In genomic region chr11:72207834-72208377, GRCm38 (mm10) we compare ENCODE assay signal across 8 mouse cellular contexts. TPM values are rescaled to one million over a fixed set of nuclear protein-coding genes. Genes with fewer than 3 reads are reported as not detected.
DNase-seq lines count a peak whose midpoint lies in the region; ATAC-seq and TF ChIP-seq lines count a peak whose summit lies in the region.

No protein-coding gene starts in this region.

- H3K4me3 ChIP-seq in heart, embryonic 10.5 days, result peak overlapping the region; percentile 92
- H3K4me3 ChIP-seq in bone marrow macrophage, adult 2 months (ENCODE audit: insufficient read depth, low read length), result peak overlapping the region; percentile 92
- H3K4me3 ChIP-seq in intestine, embryonic 16.5 days (ENCODE audit: low read length), result peak overlapping the region; percentile 89
- H3K4me3 ChIP-seq in midbrain, embryonic 12.5 days, result peak overlapping the region; percentile 91

- intact Hi-C loops in heart, postnatal 14 days (cut with DNase I), result loop anchor here (5.0 kb wide), 1 partner anchor 156 kb away; no protein-coding TSS in a partner anchor

- H3K9me3 ChIP-seq in heart, embryonic 10.5 days, result no peaks in the 10 kb centered on the region
- no peaks in the 10 kb centered on the region for H3K9me3 ChIP-seq in intestine, embryonic 16.5 days (ENCODE audit: control insufficient read depth, low read length)
- H3K9me3 ChIP-seq in midbrain, embryonic 12.5 days, result no peaks in the 10 kb centered on the region

- H3K4me1 ChIP-seq in heart, embryonic 10.5 days, result peaks cover 24% of the 10 kb centered on the region
- H3K4me1 ChIP-seq in bone marrow macrophage, adult 2 months (ENCODE audit: control insufficient read depth, insufficient read depth, low read length), result peaks cover 10% of the 10 kb centered on the region
- H3K4me1 ChIP-seq in intestine, embryonic 16.5 days (ENCODE audit: control insufficient read depth, insufficient read depth, low read length), result peaks cover 12% of the 10 kb centered on the region
- H3K4me1 ChIP-seq in midbrain, embryonic 12.5 days, result peaks cover 40% of the 10 kb centered on the region

- H3K36me3 ChIP-seq in heart, embryonic 10.5 days, result peaks cover 35% of the 10 kb centered on the region
- H3K36me3 ChIP-seq in intestine, embryonic 16.5 days (ENCODE audit: control insufficient read depth, insufficient read depth, low read length), result peaks cover 9% of the 10 kb centered on the region; the same call in 1 of the 2 replicates
- H3K36me3 ChIP-seq in midbrain, embryonic 12.5 days, result peaks cover 31% of the 10 kb centered on the region

- peak overlapping the region; percentile 93 for H3K4me2 ChIP-seq in intestine, embryonic 16.5 days (ENCODE audit: low read depth, low read length)
- H3K4me2 ChIP-seq in midbrain, embryonic 12.5 days (replicated peaks), result peak overlapping the region; percentile 92

- peak; percentile 27 for ATAC-seq in intestine, embryonic 16.5 days
- ATAC-seq in midbrain, embryonic 12.5 days (ENCODE audit: low FRiP score, low read depth), result no peak

- TF ChIP-seq POLR2A in bone marrow macrophage, adult 2 months (IDR thresholded peaks at IDR 0.05; ENCODE audit: borderline replicate concordance, low read depth, low read length), result no peak

- TF ChIP-seq CTCF in bone marrow macrophage, adult 2 months (IDR thresholded peaks at IDR 0.05; ENCODE audit: low read depth, low read length), result no peak

- H3K9ac ChIP-seq in intestine, embryonic 16.5 days (ENCODE audit: low read depth, low read length), result peak overlapping the region; percentile 78
- peak overlapping the region; percentile 89 for H3K9ac ChIP-seq in midbrain, embryonic 12.5 days (replicated peaks)

- no peak for DNase-seq in heart, embryonic 10.5 days (ENCODE audit: low spot score)
- DNase-seq in heart, postnatal 14 days, result no peak
- DNase-seq in frontal cortex, adult 2 months (ENCODE audit: extremely low spot score in 1 of 2, low spot score in 1 of 2), result no peak
- no peak for DNase-seq in thymus, postnatal 10 days (ENCODE audit: low spot score in 2 of 2)
- DNase-seq in cerebellum, adult 9-10 months, result no peak

- no peaks in the 10 kb centered on the region for H3K27me3 ChIP-seq in heart, embryonic 10.5 days (ENCODE audit: insufficient read depth, poor library complexity, severe bottlenecking)
- H3K27me3 ChIP-seq in intestine, embryonic 16.5 days (replicated peaks; ENCODE audit: control insufficient read depth, insufficient read depth, low read length), result no peaks in the 10 kb centered on the region
- no peaks in the 10 kb centered on the region for H3K27me3 ChIP-seq in midbrain, embryonic 12.5 days

- 16% methylated on average over 17 of the region's 17 CpGs for WGBS in heart, embryonic 10.5 days
- WGBS in intestine, embryonic 16.5 days, result 9% methylated on average over 17 of the region's 17 CpGs
- WGBS in midbrain, embryonic 12.5 days, result 22% methylated on average over 17 of the region's 17 CpGs

- H3K27ac ChIP-seq in heart, embryonic 10.5 days, result peak overlapping the region; percentile 89
- H3K27ac ChIP-seq in bone marrow macrophage, adult 2 months (ENCODE audit: insufficient read depth, low read depth, low read length), result no peak overlapping the region
- peak overlapping the region; percentile 71 for H3K27ac ChIP-seq in intestine, embryonic 16.5 days (ENCODE audit: low read length)
- H3K27ac ChIP-seq in midbrain, embryonic 12.5 days (replicated peaks), result peak overlapping the region; percentile 66

RNA-seq across cellular contexts. Expression of gene Txndc17, which starts 0.6 kb away (rescaled TPM):
- 161 and 183 TPM in 2 replicates for polyA plus RNA-seq in heart, embryonic 10.5 days (2016; fragmentation: Nextera tagmentation; extraction: Ambion mirVana)
- total RNA-seq in heart, postnatal 14 days (2021), result 10 to 100 TPM; 40.3 to 43.6 TPM
- polyA plus RNA-seq in bone marrow macrophage, adult 2 months (2012; ENCODE audit: insufficient read depth, insufficient read length, missing spikeins), result 165 and 168 TPM in 2 replicates
- polyA plus RNA-seq in intestine, embryonic 16.5 days (2015; fragmentation: Nextera tagmentation; extraction: Ambion mirVana), result 423 and 443 TPM in 2 replicates
- 154 and 162 TPM in 2 replicates for polyA plus RNA-seq in midbrain, embryonic 12.5 days (2016; fragmentation: Nextera tagmentation; extraction: Ambion mirVana)
- 64.0 and 64.6 TPM in 2 replicates for polyA plus RNA-seq in frontal cortex, adult 2 months (2012; rRNA removed)

RNA-seq across cellular contexts. Expression of gene 4933427D14Rik, which starts 0.6 kb away (rescaled TPM):
- 7.1 and 9.4 TPM in 2 replicates for polyA plus RNA-seq in heart, embryonic 10.5 days (2016; fragmentation: Nextera tagmentation; extraction: Ambion mirVana)
- total RNA-seq in heart, postnatal 14 days (2021), result 1 to 10 TPM; 4.7 to 5.2 TPM
- 5.8 and 7.1 TPM in 2 replicates for polyA plus RNA-seq in bone marrow macrophage, adult 2 months (2012; ENCODE audit: insufficient read depth, insufficient read length, missing spikeins)
- 7.9 and 9.5 TPM in 2 replicates for polyA plus RNA-seq in intestine, embryonic 16.5 days (2015; fragmentation: Nextera tagmentation; extraction: Ambion mirVana)
- polyA plus RNA-seq in midbrain, embryonic 12.5 days (2016; fragmentation: Nextera tagmentation; extraction: Ambion mirVana), result 29.2 and 30.1 TPM in 2 replicates
- 33.4 and 34.1 TPM in 2 replicates for polyA plus RNA-seq in frontal cortex, adult 2 months (2012; rRNA removed)

RNA-seq across cellular contexts. Expression of gene Gm43951, which starts 1.3 kb away (rescaled TPM):
- polyA plus RNA-seq in heart, embryonic 10.5 days (2016; fragmentation: Nextera tagmentation; extraction: Ambion mirVana), result 0.10 and 0.24 TPM in 2 replicates
- total RNA-seq in heart, postnatal 14 days (2021), result under 1 TPM; 0.41 to 0.74 TPM
- 0.31 and 1.0 TPM in 2 replicates for polyA plus RNA-seq in bone marrow macrophage, adult 2 months (2012; ENCODE audit: insufficient read depth, insufficient read length, missing spikeins)
- 0.06 and 0.16 TPM in 2 replicates for polyA plus RNA-seq in intestine, embryonic 16.5 days (2015; fragmentation: Nextera tagmentation; extraction: Ambion mirVana)
- polyA plus RNA-seq in midbrain, embryonic 12.5 days (2016; fragmentation: Nextera tagmentation; extraction: Ambion mirVana), result 0.85 and 0.97 TPM in 2 replicates
- polyA plus RNA-seq in frontal cortex, adult 2 months (2012; rRNA removed), result 8.0 and 8.1 TPM in 2 replicates

RNA-seq across cellular contexts. Expression of gene Med31, which starts 7.5 kb away (rescaled TPM):
- polyA plus RNA-seq in heart, embryonic 10.5 days (2016; fragmentation: Nextera tagmentation; extraction: Ambion mirVana), result 26.9 and 36.9 TPM in 2 replicates
- total RNA-seq in heart, postnatal 14 days (2021), result 10 to 100 TPM in 1 of 2 experiments, 1 to 10 TPM in 1; 9.1 to 11.9 TPM
- 10.0 and 11.0 TPM in 2 replicates for polyA plus RNA-seq in bone marrow macrophage, adult 2 months (2012; ENCODE audit: insufficient read depth, insufficient read length, missing spikeins)
- polyA plus RNA-seq in intestine, embryonic 16.5 days (2015; fragmentation: Nextera tagmentation; extraction: Ambion mirVana), result 27.6 and 30.4 TPM in 2 replicates
- polyA plus RNA-seq in midbrain, embryonic 12.5 days (2016; fragmentation: Nextera tagmentation; extraction: Ambion mirVana), result 53.7 and 58.6 TPM in 2 replicates
- 27.1 and 28.9 TPM in 2 replicates for polyA plus RNA-seq in frontal cortex, adult 2 months (2012; rRNA removed)

RNA-seq across cellular contexts. Expression of gene Slc13a5, which starts 59.1 kb away (rescaled TPM):
- 0.18 and 0.26 TPM in 2 replicates for polyA plus RNA-seq in heart, embryonic 10.5 days (2016; fragmentation: Nextera tagmentation; extraction: Ambion mirVana)
- not detected for total RNA-seq in heart, postnatal 14 days (2021)
- not detected in 2 replicates for polyA plus RNA-seq in bone marrow macrophage, adult 2 months (2012; ENCODE audit: insufficient read depth, insufficient read length, missing spikeins)
- 0.11 and 0.16 TPM in 2 replicates for polyA plus RNA-seq in intestine, embryonic 16.5 days (2015; fragmentation: Nextera tagmentation; extraction: Ambion mirVana)
- 0.29 and 0.33 TPM in 2 replicates for polyA plus RNA-seq in midbrain, embryonic 12.5 days (2016; fragmentation: Nextera tagmentation; extraction: Ambion mirVana)
- polyA plus RNA-seq in frontal cortex, adult 2 months (2012; rRNA removed), result 12.8 and 15.5 TPM in 2 replicates
